Mouse (Mus musculus) left cerebral cortex, adult 2 months (tissue): Measurements from ENCODE around the gene Lpcat3. TPM values are rescaled to one million over a fixed set of nuclear protein-coding genes. Genes with fewer than 3 reads are reported as not detected.

Experiments
- DNase-seq, 2 experiments: peaks; one replicate each; pipeline ENCODE4 v3.0.0; 2021 to 2022; ENCODE audit warnings: low spot score in 2 of 2, mixed read lengths in 1 of 2; ENCODE audit errors: extremely low spot score in 1 of 2
- H3K27ac ChIP-seq: fragments of 200-600 bp; 2 replicates; pipeline ENCODE4 v1.8.1; 2022
- H3K4me3 ChIP-seq: fragments of 200-600 bp; 2 replicates; pipeline ENCODE4 v1.8.1; 2022
- CTCF ChIP-seq: fragments of 200-600 bp; IDR thresholded peaks from 2 replicates; pipeline ENCODE4 v1.8.1; 2022; ENCODE audit warnings: antibody characterized with exemption, mild to moderate bottlenecking, moderate library complexity
- intact Hi-C: fragments of 180-260 bp; cut with DNase I; formaldehyde crosslinking; loops from one replicate; pipeline ENCODE4 v1.15.1; 2025
- total RNA-seq, 2 experiments: library from RNA; stranded (reverse); gene quantifications; 2 replicates each; pipeline ENCODE4 v1.2.3; 2021

Lpcat3 gene
- total RNA-seq, 2 experiments from 2014 or later, result 20.5 to 21.5 TPM

DNA sequence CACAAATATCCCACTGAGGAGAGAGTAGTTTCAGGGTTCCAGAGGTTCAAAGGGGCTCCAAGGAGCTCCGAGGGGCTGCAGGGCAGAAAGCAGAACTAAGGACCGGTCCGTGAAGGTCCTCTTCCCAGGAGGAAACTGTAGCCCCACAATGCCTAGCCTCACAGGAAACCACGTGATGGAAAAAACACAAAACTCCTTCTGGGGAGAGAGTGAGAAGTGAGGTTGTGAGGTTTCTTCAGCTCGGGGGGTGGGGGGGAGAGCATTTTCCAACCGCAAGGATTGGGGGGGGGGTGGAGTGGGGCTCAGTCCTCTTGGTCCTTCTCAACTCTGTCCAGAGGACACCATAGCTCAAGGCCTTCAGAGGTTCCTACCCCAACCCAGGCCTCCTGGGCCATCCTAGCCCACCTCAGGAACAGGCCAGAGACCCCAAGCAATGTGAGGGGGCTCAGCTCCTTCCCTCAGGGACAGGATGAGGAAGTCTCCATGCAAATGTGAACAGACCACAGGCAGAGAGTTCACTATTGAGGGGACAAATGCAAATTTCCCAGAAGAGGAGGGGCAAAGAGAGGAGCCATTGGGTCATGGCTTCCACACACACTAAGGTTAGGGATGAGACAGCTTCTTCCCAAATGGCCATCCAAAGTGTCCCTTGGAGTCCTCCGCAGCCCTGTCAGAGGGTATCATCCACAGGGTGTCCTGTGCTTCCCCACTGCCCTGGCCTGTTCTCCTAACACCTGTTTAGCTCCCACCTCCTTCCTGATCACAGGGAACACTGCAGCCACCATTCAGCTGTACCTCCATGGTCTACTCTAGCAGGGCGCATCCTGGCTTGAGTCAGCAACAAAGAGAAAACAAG, 67.3 kb downstream of the Lpcat3 start:
- H3K4me3 ChIP-seq, result no peak overlapping the region
- DNase-seq, result no peak
- H3K27ac ChIP-seq, result no peak overlapping the region
- TF ChIP-seq CTCF, result no peak
- intact Hi-C loops, result no loop called here

DNA sequence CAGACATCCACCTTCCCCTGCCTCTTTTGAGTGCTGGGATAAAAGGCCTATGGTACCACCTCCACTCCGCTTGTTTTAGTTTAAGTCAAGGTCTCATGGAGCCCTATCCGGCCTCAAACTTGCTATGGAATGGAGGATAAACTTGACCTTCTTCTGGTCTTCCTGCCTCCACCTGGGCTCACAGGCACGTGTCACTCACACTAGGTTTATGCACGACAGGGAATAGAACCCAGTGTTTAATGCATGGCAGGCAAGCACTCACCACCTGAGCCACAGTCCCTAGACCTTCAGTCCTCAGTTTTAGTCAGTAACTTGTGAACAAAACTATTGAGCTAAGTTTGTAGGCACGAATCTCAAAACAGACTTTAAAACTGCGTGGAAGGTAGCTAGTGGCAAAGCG, 68.2 kb downstream of the Lpcat3 start:
- no peak overlapping the region for H3K4me3 ChIP-seq
- TF ChIP-seq CTCF, result no peak
- DNase-seq, result no peak
- intact Hi-C loops, result no loop called here
- no peak overlapping the region for H3K27ac ChIP-seq

DNA sequence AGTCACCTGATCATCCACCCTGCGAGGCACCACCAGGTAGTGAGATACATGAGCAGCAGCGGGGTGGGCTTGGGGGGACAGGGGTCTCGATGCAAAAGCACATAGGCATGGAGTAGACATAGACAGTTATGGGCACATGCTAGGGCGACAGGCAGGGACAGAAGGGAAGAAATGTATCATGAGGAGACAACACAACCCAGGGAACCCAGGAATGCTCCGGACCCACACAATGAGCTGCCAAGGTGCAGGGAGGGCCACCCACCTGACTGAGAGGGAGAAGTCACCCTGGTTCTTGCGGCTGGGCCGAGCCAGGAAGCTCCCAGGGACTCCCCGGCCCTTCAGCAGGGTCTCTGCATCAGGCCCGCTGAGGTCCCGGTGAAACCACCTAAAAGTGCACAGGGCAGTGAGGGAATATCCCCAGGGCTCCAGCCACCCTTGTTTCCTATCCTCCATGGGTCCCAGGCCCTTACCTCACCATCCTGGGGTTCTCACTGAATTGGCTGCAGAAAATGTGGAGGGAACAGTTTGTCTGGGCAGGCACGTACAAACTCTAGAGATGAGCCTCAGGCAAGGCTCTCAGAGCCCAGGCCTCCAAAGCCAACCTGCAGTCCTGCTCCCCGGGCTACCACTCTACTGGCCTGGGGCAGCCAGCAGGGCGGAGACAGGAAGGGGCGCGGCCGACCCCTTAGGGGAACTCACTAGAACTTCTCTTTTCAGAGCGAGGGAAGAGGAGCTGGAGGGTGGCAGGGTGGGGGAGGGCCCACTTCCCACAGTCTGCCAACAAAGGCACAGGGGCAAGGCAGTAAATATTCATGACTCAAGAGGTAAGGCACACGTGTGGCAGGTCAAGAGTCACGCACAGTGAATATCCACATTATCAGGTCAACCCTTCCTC, 69.9 kb downstream of the Lpcat3 start:
- Histone ChIP-seq H3K27ac (no peak overlapping the region), H3K4me3 (no peak overlapping the region)
- intact Hi-C loops, result no loop called here
- DNase-seq, result no peak
- TF ChIP-seq CTCF, result no peak

DNA sequence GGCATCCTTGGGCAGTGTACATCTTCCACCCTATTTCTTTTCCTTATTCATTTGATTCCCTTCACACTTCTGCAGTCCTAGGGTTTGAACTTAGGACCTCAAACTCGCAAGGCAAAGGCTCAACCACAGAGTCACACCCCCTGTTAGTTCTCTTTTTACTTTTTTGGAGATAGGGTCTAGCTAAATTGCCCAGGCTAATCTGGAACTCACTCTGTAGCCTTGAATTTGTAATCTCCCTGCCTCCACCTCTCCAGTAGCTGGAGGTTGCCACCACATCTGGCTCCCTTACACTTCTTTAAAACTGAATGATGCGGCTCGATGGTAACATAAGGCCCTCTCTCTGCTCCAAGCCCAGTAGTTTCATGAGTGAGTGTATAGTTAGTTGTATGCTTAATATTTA, 71.6 kb downstream of the Lpcat3 start:
- Histone ChIP-seq H3K4me3 (no peak overlapping the region), H3K27ac (no peak overlapping the region)
- intact Hi-C loops, result no loop called here
- DNase-seq, result no peak
- TF ChIP-seq CTCF, result no peak

DNA sequence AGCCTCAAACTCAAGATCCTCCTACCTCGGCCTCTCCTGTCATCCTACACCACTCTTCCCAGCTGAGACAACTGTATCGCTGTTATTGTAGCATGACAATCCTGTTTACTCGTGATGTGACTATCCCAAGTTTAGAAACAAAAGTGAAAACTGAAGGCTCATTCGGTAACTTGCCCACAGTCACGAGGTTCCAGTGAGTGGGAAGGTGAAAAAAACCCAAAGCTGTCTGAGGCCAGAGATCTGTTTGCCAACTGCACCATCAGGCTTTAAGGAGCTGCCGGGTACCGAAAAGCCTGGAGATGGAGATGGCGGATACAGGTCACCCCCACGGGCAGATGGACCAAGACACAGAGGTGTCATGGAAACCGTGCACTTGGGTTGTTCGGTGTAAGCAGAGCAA, 74.2 kb downstream of the Lpcat3 start:
- no peak for DNase-seq
- intact Hi-C loops, result no loop called here
- no peak for TF ChIP-seq CTCF
- H3K4me3 ChIP-seq, result no peak overlapping the region
- no peak overlapping the region; the same call in 1 of the 2 replicates for H3K27ac ChIP-seq

DNA sequence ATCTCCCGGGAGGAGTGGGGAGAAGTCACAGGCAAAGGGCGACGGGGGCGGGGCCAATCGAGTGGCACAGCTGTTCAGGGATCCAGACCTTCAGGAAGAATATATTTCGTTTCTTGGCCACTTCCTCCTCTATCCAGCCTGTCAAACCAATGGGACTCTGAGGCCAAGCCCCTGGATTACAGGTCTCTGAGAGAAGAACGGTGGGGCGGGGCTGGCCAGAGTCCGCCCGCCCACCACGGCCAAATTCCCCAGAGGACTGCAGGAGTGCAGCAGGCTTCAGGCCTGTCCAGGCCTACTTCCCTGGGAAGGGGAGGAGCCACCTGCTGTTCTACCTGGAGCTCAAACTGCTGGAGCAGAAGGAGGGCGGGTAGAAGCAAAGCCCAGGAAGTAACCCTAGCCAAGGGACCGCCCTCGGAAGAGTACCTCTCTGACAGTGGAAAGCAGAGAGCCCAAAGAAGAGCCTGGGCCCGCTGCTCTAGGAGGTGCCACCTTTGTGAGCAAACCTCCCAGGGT, 75.7 kb downstream of the Lpcat3 start, which contains the start of gene Ptpn6:
TSS of gene Ptpn6 (minus strand) at position 204 of the 513 bp plus-strand sequence.
- intact Hi-C loops, result no loop called here
- DNase-seq, result no peak
- no peak within 1 kb of the TSS for H3K4me3 ChIP-seq
- TF ChIP-seq CTCF, result no peak
- H3K27ac ChIP-seq, result peak within 1 kb of the TSS; percentile 99; the same call in 1 of the 2 replicates

DNA sequence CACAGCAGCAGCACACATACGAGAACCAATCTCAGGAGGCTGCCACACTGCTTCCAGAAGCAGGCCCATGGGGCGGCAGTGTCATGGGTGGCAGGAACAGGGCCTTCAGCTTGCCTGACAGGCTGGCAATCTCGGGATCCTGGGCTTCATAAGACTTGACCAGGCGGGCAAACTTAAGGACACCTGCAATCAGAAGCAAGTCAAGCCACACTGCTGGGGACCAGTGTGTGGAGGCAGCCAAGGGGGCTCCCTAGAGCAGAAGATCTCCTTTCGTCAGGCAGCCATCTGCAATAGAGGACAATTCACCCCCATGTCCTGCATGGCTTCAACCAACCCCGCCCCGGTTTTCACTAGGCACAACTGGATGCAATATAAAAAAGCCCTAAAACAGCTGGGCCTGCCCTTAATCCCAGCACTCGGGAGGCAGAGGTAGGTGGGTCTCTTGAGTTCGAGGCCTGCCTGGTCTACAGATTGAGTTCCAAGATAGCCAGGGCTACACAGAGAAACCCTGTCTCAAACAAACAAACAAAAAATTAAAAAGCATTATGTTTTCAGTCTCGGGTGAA, 76.5 kb downstream of the Lpcat3 start:
- no peak for DNase-seq
- no peak for TF ChIP-seq CTCF
- Histone ChIP-seq H3K4me3 (no peak overlapping the region), H3K27ac (peak overlapping the region; percentile 99; the same call in 1 of the 2 replicates)
- intact Hi-C loops, result no loop called here

DNA sequence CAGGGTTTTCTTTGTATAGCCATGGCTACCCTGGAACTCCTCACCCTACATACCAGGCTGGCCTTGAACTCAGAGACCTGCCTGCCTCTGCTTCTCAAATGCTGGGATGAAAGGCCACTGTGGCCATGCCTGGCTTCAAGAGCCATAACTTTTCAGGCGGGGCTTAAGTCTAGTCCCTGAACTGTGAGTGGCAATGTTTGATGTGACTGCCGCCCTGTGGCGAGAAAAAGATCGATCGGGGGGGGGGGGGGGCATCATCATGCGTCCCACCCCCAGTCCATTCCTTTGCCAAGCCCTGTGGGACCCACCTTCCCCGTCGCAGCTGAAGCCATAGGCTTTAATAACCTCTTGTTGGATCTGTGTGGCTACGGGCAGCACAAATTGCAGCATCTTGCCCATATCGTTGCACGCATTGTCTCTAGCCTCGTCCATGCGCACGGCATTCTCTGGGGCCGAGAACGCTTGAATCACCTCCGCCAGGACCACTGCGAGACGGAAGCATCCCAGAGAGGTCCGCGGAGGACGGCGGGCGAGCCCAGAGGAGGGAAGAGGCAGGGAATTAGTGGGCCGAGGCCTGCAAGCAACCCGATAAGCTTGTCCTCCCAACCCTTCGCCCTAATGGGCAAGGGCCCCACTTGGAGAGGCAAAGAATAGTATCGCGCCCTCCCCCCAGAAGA, 77.5 kb downstream of the Lpcat3 start:
- intact Hi-C loops, result loop anchor here (1.0 to 5.0 kb wide), 4 partner anchors 28 to 170 kb away; partner anchors contain the start of genes C1rb, Emg1, Lpcat3 and Phb2
- TF ChIP-seq CTCF, result peak; percentile 65
- Histone ChIP-seq H3K27ac (peak overlapping the region; percentile 99), H3K4me3 (peak overlapping the region; percentile 64)
- peak in 1 of 2 experiments; percentile 60 for DNase-seq

DNA sequence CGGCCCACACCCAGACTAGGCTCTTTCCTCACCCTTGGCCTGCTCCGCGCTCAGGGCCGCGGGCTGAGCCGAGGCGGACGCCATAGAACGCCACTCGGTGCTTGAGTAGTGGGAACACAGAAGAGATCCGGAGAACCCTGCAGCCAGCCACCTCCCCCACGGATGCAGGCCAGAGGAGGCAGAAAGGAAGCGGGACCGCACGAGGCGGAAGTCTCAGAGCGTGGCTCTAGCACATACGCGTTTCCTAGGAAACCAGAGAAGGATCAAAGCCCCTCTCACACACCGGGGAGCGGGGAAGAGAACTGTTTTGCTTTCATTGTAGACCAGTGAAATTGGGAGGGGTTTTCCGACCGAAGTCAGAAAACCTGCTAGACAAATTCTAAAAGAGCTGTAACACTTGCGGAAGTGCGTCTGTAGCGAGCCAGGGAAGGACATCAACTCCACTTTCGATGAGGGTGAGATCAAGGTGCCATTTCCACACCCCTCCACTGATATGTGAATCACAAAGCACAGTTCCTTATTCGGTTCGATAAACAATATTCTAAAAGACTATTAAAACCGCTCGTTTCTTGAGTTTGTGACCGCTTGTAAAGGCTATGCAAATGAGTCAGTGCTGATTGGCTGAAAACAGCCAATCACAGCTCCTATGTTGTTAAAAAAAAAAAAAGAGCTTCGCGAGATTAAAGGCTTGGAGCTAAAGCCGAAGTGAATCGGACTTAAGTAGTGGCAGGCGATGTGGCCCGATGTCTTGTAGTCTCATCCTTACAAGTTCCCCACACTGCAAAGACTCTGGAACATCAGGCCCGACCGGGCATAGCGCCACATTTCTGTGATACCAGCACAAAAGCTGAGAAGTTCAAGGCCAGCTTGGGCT, 78.3 kb downstream of the Lpcat3 start, which contains the start of gene Grcc10:
TSS of gene Grcc10 (minus strand) at position 487 of the 874 bp plus-strand sequence.
- DNase-seq, result peak; percentile 85 to 87
- TF ChIP-seq CTCF, result no peak

DNA sequence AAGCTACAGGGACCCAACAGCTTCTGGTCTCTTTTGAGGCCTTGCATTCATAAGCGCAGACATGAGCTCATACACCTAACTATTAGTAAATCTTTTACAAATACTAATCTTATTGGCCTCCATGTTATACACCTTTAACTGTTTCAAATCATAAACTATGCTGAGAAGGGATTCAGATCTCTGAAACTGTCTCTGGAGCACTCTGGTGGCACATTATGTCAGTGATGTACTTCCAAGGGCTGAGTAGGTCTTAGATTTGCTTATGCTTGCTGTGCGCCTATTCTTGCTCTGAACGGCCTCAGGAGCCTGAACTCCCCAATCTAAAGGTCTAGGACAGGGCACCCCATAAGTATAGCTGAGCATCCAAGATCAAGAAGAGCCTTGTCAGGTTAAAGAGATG, 79.0 kb downstream of the Lpcat3 start:
- Histone ChIP-seq H3K4me3 (peak overlapping the region; percentile 64), H3K27ac (peak overlapping the region; percentile 99)
- intact Hi-C loops, result loop anchor here (2.0 to 5.0 kb wide), 2 partner anchors 40 to 79 kb away; partner anchors contain the start of gene Lpcat3
- no peak for DNase-seq
- no peak for TF ChIP-seq CTCF

More for the DNA sequence above, 78.3 kb downstream of the Lpcat3 start, which contains the start of gene Grcc10:
- intact Hi-C loops, result loop anchor here (1.0 to 5.0 kb wide), 4 partner anchors 29 to 171 kb away; partner anchors contain the start of genes C1rb, Emg1, Lpcat3 and Phb2
- peak within 1 kb of the TSS; percentile 99 for H3K27ac ChIP-seq
- peak within 1 kb of the TSS; percentile 64 for H3K4me3 ChIP-seq
